Mouse (Mus musculus) liver, postnatal 0 days (tissue): ENCODE measurements around the gene Dennd2a.

Experiments
- CTCF ChIP-seq: sonication (generic); IDR thresholded peaks from 2 replicates; pipeline ENCODE4 v1.5.1; 2016; ENCODE audit warnings: antibody characterized with exemption, low read depth
- EP300 ChIP-seq: IDR thresholded peaks from 2 replicates; pipeline ENCODE4 v1.6.1; 2016; ENCODE audit warnings: antibody characterized with exemption, low read depth, mild to moderate bottlenecking

DNA sequence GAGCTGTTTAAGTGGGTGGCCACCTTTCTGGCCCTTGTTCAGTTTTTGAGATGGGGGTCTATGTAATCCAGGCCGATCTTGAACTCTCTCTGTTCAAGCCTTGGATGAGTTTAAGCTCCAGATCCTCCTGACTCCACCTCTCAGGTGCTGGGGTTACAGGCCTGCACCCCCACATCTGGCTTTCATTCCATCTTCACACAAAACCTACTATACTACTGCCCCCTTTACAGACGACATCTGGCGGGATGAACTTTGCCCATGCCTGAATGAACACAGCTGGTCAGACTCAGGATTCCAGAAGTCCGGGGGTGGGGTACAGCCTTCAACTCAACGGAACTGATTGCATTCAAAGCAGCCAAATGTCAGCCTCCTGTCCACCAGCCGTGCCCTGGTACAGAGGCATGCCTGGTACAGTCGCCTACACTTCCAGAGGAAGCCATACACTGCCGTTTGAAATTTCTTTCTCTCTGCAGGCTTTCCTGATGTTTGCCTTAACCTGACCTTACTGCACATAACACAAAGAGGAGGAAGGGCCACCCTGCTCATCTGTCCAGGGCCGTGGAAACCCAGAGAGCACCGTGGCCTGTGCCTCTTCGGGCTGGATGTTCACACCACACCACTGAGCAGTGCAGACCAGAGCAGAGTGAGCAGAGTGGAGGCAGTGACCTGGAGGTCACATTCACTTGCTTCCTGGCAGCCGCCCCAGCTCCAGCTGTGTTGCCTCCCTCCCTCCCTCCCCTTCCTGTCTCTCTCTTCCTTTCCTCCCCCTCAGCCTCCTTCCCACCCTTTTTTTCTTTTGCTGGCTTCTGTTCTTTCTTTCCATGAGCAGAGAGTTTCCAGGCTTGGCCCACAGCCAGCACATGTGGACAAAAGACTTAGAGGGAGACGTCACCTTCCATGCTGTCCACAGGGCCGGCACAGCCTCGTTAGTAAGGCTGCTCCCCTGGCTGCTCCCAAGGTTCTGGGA is 14.8 kb downstream of the Dennd2a start:
- no peak for TF ChIP-seq CTCF
- TF ChIP-seq EP300: no peak
